Mouse (Mus musculus): Measurements from ENCODE around the gene Spaca3.

DNA sequence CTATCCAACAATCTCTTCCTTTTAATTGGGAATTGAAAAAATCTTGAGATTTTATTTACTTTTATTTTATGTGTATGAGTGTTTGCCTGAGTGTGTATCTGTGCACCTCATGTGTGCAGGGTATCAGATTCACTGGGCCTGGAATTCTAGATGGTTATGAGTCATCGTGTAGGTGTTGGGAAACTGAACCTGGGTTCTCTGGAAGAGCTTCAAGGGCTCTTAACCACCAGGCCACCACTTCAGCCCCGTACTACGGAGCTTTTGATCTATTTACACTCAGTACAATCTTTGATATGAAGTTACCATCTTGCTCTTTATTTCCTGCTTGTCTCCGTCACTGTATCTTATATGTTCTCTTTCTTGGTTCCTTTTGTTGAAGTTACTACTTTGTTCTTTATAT is 42.4 kb downstream of the Spaca3 start:
- no peak for TF ChIP-seq ZKSCAN1 (IDR thresholded peaks at IDR 0.05; ENCODE audit: borderline replicate concordance, low read depth, low read length)
- TF ChIP-seq POLR2A (IDR thresholded peaks at IDR 0.05; ENCODE audit: low read depth, low read length): no peak
- no peak for TF ChIP-seq HCFC1 (IDR thresholded peaks at IDR 0.05; ENCODE audit: low read depth, low read length)
- no peak for TF ChIP-seq PAX5 (IDR thresholded peaks at IDR 0.05; ENCODE audit: low read length)
- TF ChIP-seq NRF1 (IDR thresholded peaks at IDR 0.05; ENCODE audit: low read depth, low read length): no peak
- no peak for TF ChIP-seq CTCF (conservative IDR thresholded peaks at IDR 0.05 in 1 of 2, IDR thresholded peaks at IDR 0.05 in 1 of 2; ENCODE audit: low read depth in 2 of 2, low read length in 2 of 2)
- no peak for TF ChIP-seq RAD21 (IDR thresholded peaks at IDR 0.05; ENCODE audit: low read depth, low read length)

Data from CH12.LX (cell line).